Mouse (Mus musculus) spleen, adult 2 months (tissue): ENCODE measurements at regions not wholly inside any gene's neighbourhood (a gene's known extent, or its start where the extent isn't known, plus 50 kb on each side); places are given as distances from the start of the nearest gene placed in this dataset.

Source experiments
- DNase-seq, 2 experiments: peaks; one replicate each; pipeline versions ENCODE4 v3.0.0 to v3.0.0-alpha.2; 2012 to 2021; ENCODE audit warnings: low spot score in 2 of 2, low read depth in 1 of 2
- H3K27ac ChIP-seq: fragments of 200-500 bp; 2 replicates; pipeline ENCODE4 v1.5.1; 2012; ENCODE audit warnings: low read length, inconsistent platforms; ENCODE audit not compliant: insufficient read depth
- H3K27me3 ChIP-seq: fragments of 200-500 bp; 2 replicates; pipeline ENCODE4 v1.6.1; 2012; ENCODE audit warnings: mild to moderate bottlenecking, moderate library complexity, low read length, inconsistent platforms; ENCODE audit not compliant: control insufficient read depth, insufficient read depth
- H3K36me3 ChIP-seq: fragments of 200-500 bp; 2 replicates; pipeline ENCODE4 v1.6.1; 2012; ENCODE audit warnings: mild to moderate bottlenecking, low read length, inconsistent platforms; ENCODE audit not compliant: control insufficient read depth, insufficient read depth
- H3K4me1 ChIP-seq: fragments of 200-500 bp; 2 replicates; pipeline ENCODE4 v1.6.1; 2011; ENCODE audit warnings: inconsistent platforms; ENCODE audit not compliant: control insufficient read depth, insufficient read depth, insufficient read length
- H3K4me3 ChIP-seq: fragments of 200-500 bp; 2 replicates; pipeline ENCODE4 v1.5.1; 2011; ENCODE audit warnings: mild to moderate bottlenecking, inconsistent platforms; ENCODE audit not compliant: insufficient read depth, insufficient read length; ENCODE audit errors: extremely low read depth
- CTCF ChIP-seq: fragments of 200-500 bp; IDR thresholded peaks from 2 replicates; pipeline ENCODE4 v1.5.1; 2011; ENCODE audit warnings: mild to moderate bottlenecking, inconsistent platforms; ENCODE audit not compliant: insufficient read depth, insufficient read length, insufficient replicate concordance; ENCODE audit errors: extremely low read depth
- POLR2A ChIP-seq: fragments of 200-500 bp; IDR thresholded peaks from 2 replicates; pipeline ENCODE4 v1.6.1; 2011; ENCODE audit warnings: low read depth, low read length, inconsistent platforms
- WGBS: fragments of 180-500 bp; shearing (Covaris S2); methylation state at CpG from one replicate; pipeline ENCODE4 v1.1.7; 2018; 5-methylcytosine and 5-hydroxymethylcytosine counted together

DNA sequence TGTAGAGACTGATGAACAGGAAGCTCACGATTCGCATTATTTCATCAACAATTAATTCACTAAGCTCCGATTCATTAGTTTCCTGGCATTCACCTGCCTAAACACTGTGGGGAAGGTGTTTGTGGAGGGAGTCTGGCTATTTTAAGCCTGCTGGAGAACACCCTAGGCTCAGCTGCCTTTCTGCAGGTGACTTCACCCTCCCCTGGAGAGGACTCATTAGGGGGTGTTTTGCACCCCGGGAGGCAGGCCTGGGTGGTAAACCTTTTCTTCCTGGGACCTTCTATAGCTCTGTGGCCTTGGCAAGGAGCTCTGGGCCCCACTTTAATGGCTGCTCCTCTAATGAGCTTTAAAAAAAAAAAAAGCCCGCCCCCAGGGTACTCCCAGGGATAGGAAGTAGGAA is 55.4 kb upstream of the Bnc1 start:
- WGBS: 83% methylated on average over 5 of the region's 5 CpGs
- no peak for TF ChIP-seq CTCF
- TF ChIP-seq POLR2A: no peak
- no peaks in the 10 kb centered on the region for H3K27me3 ChIP-seq
- DNase-seq: no peak
- H3K4me3 ChIP-seq: no peak overlapping the region
- no peak overlapping the region for H3K27ac ChIP-seq
- no peaks in the 10 kb centered on the region for H3K36me3 ChIP-seq
- H3K4me1 ChIP-seq: no peaks in the 10 kb centered on the region

DNA sequence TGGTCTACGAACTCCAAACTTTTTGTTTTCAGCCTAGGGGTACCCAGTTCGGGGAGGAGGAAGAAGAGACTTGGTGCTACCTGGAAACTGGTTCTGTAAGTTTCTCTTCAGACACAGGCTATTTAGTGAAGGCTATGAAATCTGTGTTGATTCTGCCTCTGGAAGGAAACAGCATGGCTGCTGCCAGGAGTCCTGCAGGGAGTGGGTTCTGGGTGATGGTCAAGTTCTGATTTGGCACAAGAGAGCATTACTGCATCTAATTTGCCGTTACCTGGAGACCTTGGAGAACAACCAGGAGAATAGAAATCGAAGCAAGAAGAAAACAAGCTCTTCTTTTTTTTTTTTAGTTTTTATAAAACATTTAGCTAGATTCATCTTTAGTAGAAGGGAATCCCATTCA is 61.3 kb upstream of the Bnc1 start:
- WGBS: 82% methylated on average over 4 of the region's 4 CpGs

DNA sequence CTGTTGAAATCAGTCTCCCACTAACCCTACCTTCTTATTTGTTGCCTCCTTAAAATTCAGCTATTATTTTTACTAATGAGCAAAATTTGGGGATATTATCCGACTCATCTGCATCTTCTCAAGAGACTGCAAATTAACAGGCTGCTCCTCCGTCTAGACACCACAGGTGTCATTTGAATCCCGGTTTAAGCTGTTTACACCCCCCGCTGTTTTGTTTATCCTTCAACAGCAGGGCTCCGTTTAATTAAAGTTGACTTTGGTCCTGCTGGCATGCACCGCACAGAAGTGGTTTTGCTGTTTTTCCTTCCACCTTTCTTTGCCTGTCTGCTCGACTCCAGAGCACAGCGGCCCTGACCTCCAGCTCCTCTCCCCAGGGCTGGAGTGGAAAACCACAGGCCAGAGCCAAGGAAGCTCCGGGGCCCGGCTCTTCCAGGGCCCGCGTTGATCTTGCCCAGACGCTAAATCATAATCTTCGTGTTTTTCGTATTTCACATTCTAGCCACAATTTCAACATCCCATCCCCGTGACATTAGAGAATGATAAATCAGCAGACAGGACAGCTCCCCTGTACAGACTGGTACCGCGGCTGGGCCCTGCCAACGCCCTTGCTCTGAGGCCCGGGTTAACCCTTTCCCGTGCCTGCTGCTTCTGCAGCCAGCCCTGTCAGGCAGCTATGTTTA is 64.6 kb upstream of the Bnc1 start:
- Histone ChIP-seq H3K36me3 (no peaks in the 10 kb centered on the region), H3K27me3 (no peaks in the 10 kb centered on the region; the same call in 1 of the 2 replicates), H3K4me3 (no peak overlapping the region), H3K4me1 (no peaks in the 10 kb centered on the region; the same call in 1 of the 2 replicates), H3K27ac (no peak overlapping the region)
- WGBS: 20% methylated on average over 21 of the region's 21 CpGs
- DNase-seq: no peak
- TF ChIP-seq CTCF (no peak), POLR2A (no peak)

More for the DNA sequence above, 61.3 kb upstream of the Bnc1 start:
- Histone ChIP-seq H3K36me3 (no peaks in the 10 kb centered on the region), H3K27me3 (no peaks in the 10 kb centered on the region; the same call in 1 of the 2 replicates), H3K4me1 (no peaks in the 10 kb centered on the region; the same call in 1 of the 2 replicates), H3K4me3 (no peak overlapping the region), H3K27ac (no peak overlapping the region)
- TF ChIP-seq CTCF: no peak
- DNase-seq: no peak

DNA sequence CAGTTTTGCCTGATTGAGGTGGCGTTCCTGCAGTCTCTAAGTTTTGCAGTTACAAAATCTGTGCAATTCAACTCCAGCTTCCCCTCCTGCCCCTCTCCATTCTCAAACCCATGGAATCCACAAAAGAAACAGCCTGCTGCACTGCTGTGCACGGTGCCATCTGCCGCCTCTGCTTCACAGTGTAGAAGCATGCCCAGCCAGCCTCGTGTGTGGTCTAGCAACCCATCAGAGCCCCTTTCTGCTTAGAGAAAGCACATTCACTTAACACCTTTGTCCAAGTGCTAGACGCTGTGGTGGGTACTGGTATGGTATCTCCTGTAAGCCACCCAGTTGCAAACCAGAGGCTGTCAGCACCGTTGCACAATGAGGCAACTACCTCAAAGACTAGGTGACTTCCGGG is 71.3 kb upstream of the Bnc1 start:
- H3K4me3 ChIP-seq: no peak overlapping the region
- no peak for DNase-seq
- no peaks in the 10 kb centered on the region for H3K27me3 ChIP-seq
- no peaks in the 10 kb centered on the region for H3K36me3 ChIP-seq
- 66% methylated on average over 7 of the region's 7 CpGs for WGBS
- no peak for TF ChIP-seq CTCF
- TF ChIP-seq POLR2A: no peak
- H3K4me1 ChIP-seq: no peaks in the 10 kb centered on the region
- H3K27ac ChIP-seq: no peak overlapping the region

DNA sequence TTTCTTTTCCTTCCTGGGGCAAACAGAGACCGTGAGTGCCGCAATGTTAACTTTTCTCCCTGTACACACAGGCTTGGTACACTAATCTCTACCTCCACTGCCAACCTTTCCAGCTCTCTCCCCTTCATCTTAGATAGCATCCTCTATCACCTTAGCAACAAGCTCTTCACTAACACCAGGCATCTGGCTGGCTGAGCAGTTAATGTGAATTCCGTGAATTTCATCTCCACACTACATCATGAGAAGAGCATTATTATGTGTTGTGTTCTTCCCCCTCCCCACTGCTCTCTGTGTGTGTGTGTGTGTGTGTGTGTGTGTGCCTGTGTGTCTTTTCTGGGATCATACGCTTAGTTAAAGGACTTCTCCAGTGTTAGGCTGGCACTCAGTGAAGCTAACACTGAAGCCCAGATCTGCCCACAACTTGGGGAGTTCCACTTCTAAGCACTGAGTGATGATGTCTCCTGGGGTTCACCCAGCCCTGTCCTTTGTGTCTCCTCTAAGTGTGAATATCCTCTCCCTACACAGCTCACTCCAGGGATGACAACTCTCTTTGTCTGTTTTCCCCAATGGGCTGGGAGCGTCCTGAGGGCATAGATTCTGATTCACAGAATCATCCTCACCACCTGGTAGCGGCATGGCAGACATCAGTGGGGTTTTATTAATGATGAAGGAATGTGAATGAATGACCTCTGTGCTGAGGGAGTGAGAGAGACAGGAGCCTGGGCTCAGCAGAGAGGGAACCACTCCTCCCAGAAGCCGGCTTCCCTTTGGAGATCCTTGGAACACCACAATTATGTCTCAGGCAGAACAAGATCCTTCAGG is 77.7 kb upstream of the Bnc1 start:
- no peaks in the 10 kb centered on the region for H3K36me3 ChIP-seq
- 85% methylated on average over 7 of the region's 7 CpGs for WGBS
- no peak overlapping the region for H3K4me3 ChIP-seq
- no peak overlapping the region for H3K27ac ChIP-seq
- no peaks in the 10 kb centered on the region for H3K27me3 ChIP-seq
- H3K4me1 ChIP-seq: no peaks in the 10 kb centered on the region
- no peak for DNase-seq
- TF ChIP-seq CTCF: no peak
- TF ChIP-seq POLR2A: no peak

DNA sequence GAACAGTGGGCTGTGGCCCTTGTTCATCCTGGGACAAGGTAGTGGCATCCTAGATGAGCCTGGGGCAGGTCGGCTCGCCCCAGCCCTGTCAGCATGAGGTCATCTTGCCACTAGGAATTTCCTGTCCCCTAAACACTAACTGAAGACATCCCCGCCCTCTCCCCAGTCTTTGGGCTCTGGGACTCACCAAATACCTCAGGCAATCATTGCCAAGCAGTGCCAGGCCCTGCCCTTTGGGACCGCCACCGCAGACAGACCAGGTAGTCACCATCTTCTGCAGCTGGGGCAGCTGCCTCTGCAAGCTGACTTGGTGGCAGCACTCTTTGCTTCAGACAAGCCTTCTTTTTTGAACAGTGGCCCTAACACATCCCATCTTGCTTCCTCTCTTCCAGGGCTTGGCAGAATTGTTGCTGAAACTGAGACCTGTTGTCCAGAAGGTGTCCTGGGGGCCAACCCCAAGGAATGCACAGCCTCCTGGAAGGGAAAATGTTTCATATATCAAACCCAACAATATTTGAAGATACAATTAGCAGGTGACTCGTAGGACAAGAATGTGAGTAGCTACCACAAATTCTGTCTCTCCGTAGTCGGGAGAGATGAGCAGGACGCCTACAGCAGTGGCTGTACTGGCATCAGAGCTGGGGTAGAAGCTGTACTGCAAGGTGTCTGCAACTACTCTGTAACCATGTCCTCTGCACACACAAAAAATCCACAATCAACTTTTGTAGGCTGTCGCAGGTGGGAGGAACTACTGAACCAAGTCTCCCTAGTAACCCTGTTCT is 79.0 kb upstream of the Bnc1 start:
- TF ChIP-seq POLR2A (no peak), CTCF (no peak)
- WGBS: 81% methylated on average over 10 of the region's 10 CpGs

More for the DNA sequence above, 79.0 kb upstream of the Bnc1 start:
- no peak overlapping the region for H3K27ac ChIP-seq
- no peaks in the 10 kb centered on the region for H3K27me3 ChIP-seq
- no peaks in the 10 kb centered on the region for H3K36me3 ChIP-seq
- no peak for DNase-seq
- no peak overlapping the region for H3K4me3 ChIP-seq
- H3K4me1 ChIP-seq: no peaks in the 10 kb centered on the region
